Mouse (Mus musculus) cortical plate, adult 2 months (tissue): ENCODE data around the gene Tsc1.

ENCODE experiments used
- CTCF ChIP-seq: fragments of 200-500 bp; IDR thresholded peaks from 2 replicates; pipeline ENCODE4 v1.5.1; 2011; ENCODE audit warnings: mild to moderate bottlenecking, control low read depth, low read length; ENCODE audit not compliant: insufficient read depth; ENCODE audit errors: extremely low read depth
- POLR2A ChIP-seq: fragments of 200-500 bp; IDR thresholded peaks from 2 replicates; pipeline ENCODE4 v1.6.1; 2011; ENCODE audit warnings: mild to moderate bottlenecking, low read length, control low read depth; ENCODE audit not compliant: insufficient read depth; ENCODE audit errors: extremely low read depth

- no peak for TF ChIP-seq CTCF
- no peak for TF ChIP-seq POLR2A
Measured at GRCm38 (mm10) chr2:28681718-28682117, 40.7 kb downstream of the Tsc1 start.
